Mouse (Mus musculus) layer of hippocampus, postnatal 36 days (tissue): ENCODE results near the gene Snx25. TPM values are rescaled to one million over a fixed set of nuclear protein-coding genes. Genes with fewer than 3 reads are reported as not detected.

Experiments
- DNase-seq, 2 experiments: peaks; one replicate each; pipeline ENCODE4 v3.0.0; 2022
- total RNA-seq, 2 experiments: library from RNA; stranded (reverse); gene quantifications; 2 replicates each; pipeline ENCODE4 v1.2.3; 2021

Gene Snx25
- 10 to 100 TPM; 44.4 to 45.6 TPM for total RNA-seq

DNA sequence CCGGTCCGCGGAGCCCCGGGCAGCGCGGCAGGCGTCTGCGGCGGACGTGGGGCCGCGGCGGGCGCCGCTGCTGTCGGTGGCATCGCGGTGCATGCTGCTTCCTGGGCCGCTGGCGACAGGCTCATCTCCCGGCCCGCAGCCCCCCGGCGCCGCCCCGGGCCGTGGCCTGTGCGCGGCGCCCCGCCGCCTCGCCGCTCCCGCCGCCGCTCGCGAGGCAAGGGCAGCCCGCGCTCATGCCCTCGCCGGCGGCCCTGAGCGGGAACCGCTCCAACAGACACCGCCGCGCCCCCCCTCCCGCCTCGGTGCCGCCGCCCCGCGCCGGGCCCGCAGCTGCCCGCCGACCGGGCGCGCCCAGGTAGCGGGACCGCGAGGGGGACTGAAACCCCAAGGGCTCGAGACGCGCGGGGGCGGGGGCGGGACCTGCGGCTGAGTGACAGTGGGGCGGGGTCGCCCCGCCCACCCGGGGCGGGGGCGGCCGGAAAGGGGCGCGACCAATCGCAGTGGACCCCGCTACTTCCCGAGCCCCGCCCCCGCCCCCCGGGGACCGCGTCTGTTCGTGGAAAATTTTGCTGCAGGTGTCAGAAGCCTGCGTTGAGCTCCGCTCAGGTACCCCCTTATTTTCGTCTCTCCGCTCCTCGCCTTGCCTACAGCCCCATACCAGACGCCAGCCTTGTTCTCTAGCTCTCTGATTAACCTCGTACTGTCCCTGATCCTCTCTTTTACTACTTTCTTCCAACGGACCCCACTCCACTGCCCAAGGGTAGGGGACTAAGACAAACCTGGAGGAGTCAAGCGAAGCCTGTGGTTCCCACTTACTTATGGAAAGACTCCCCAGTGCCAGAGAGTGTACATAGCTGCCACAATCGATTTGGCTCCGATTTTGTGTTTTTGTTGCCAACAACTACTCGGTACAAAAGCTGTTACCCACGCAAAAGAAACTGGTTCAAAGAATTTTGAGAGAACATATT is at the start of gene Snx25:
Gene Snx25, minus strand, starts transcription at position 96 of the 968 bp plus-strand sequence.
- DNase-seq = peak; percentile 81 to 85

DNA sequence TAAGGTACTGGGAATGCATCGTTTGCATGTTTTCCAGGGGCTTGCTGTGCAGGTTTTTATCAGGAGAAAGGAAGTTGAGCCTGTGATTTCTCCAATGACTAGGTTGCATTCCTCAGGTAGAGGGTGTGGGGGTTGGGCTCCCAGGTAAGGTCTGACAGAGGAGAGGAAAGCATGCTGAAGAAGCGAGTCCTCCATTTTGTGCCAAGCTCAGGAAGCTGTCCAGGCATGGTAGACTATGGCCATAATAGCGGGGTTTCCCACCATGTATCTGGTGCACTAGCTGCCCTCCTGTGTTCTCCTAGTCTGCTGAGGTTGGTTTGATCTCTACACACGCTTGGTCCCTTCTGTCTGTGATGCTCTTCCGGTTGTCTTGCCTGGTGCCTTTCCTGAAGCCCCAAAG is 45.7 kb upstream of the Snx25 start:
- DNase-seq = no peak

DNA sequence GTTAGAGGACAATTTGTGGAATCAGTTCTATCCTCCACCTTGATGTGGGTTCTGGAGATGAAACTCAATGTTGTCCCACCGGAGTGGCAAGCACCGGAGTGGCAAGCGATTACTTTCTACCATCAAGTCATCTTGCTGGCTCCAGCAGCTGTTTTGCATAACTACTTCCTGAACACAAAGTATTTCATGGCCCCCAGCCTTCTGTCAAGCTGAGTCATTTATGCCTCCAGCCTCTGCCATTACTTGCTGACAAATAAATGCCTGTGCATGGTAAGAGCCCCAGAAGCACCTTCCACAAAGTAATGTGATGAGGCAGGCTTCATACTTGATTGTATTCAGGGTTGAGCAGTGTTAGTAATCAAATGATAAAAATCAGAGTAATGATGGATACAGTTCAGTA is 44.9 kb upstream of the Snx25 start:
- DNase-seq = no peak

DNA sequence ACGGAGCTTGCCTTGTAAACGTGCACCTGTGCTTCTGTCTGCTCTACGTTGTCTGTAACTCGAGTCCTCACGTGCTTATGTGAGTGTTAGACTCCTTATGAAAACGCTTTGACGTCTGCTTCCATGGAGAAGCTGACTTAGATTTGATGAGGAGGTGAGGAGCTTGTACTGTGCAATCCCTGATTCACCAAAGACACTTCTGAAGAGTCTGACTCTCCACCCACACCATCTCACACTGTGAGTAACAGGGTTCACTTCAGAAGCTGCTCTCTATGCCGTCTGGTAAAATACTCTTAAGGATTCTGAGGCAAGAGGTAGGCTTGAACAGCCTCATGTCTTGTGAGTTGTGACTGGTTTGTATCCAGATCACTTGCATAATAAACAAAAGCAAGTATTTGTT is 41.1 kb upstream of the Snx25 start:
- DNase-seq = no peak

- peak; percentile 44 to 48 for DNase-seq
Observed at GRCm38 (mm10) chr8:46185361-46185760, 33.4 kb upstream of the Snx25 start.

- DNase-seq = no peak
Observed at GRCm38 (mm10) chr8:46180136-46180535, 28.2 kb upstream of the Snx25 start.

DNA sequence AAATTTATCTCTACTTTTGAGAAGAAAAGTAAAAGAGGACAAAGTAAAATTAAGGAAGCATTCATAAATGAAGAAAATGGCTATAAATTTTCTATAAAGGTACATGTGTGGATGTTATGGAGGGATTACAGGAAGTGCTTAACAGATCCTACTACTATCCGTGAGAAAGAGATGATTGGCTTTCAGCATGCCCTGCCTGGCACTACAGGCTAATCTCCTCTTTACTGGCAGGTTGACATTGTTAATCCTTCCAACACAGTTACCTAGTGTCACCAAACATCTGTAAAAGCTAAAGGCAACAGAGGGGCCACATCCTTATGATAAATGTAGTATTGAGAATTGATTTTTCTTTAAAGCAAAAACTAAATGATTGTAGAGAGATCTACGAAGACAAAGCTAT is 21.7 kb upstream of the Snx25 start:
- DNase-seq = no peak

DNA sequence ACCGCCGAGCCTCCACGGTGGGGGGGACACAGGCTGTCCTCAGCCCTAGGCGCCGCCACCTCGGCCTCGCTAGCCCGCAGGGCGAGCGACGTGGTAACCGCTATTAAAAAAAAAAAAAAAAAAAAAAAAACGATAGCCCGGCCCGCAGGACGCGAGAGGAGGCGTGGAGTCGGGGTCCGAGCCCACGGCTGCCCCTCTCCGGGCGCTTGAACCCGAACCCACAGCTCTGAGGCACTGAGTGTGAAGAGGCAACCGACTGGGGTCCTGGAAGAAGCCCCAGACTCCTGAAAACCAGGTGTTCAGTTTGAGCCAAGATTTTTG is 11.9 kb upstream of the Snx25 start:
- no peak for DNase-seq

DNA sequence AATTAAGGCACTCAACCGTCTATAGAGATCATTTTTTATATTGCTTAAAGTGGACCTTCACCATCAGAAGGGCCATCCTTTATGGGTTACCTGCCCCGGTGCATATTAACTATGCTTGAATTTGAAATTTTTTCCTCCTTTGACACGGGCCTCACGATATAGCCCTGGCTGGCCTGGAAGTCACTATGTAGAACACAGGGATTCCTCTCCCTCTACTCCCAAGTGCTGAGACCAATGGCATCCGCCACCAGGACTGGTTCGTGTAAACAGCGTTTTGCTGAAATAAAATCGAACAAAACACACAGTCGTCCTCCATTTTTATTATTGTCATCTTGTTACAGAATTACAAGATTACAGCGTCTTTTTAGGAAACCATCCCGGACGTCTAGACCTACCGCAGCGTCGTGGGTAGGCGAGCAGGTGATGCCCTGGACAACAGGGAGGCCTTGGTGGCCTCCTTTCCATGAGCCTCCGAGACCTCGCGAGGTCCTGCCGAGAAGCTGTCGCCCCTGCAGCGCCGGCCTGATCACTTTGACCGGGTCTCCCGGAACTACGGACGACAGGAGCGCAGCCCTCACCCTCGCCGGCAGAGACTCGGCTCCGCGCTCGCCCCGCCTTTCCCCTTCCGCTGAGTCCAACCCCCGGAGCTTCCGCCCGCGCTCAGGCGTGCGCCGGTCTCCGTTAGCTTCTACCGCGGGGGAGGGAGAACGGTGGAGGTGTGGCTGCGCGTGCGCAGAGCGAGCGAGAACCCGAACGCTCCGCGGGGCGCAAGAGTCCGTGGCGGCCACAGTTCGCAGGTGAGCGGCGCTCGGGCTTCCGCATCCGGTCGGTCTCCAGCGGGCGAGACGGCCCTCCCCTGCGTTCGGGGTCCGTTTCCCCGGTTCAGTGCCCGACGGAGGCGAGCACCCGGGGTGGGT is 11.3 kb upstream of the Snx25 start:
- DNase-seq = peak; percentile 97

GRCm38 (mm10) chr8:46153042-46153441 is 1.1 kb upstream of the Snx25 start:
- no peak for DNase-seq

DNA sequence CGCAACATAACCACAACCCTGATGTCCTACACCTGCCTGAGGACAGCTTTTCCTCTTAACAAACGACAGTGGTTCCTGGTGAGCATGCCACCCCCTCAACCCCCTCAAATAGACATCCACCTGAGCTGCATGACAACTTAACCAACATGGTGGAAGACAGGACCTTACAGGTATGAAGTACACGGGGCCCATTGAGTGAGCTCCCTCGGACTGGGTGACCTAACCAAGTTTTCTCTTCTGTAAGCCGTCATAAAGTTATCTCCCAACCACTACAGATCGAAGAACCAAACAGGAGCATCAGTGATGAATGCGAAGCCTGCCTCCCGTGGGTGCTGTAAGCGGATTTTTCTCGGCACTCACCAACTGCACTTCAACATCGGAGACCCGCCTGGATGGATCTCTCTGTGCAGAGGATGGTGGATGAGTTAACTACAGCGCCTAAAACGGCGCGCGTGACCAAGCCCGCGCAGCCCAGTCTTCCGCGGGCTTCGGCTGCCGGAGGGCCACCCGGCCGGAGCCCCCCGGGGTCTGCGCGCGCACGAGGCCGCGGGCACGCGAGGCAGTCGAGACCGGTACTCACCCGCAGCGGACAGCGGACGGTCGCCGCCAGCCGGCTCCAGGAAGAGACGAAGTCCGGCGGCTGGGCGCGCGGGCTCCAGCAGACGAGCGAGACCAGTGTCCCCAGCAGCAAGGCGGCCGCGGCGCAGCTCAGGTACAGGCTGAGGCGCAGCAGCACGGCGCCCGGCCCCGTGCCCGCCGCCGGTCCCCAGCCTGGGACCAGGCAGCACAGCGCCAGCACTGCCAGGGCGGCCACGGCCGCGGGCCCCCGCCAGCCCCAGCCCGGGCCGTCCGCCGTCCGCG is 527 bp downstream of the Snx25 start, which contains the start of gene Cfap97:
Gene Cfap97, plus strand, starts transcription at position 570 of the 861 bp plus-strand sequence.
- peak; percentile 49 to 51 for DNase-seq

DNA sequence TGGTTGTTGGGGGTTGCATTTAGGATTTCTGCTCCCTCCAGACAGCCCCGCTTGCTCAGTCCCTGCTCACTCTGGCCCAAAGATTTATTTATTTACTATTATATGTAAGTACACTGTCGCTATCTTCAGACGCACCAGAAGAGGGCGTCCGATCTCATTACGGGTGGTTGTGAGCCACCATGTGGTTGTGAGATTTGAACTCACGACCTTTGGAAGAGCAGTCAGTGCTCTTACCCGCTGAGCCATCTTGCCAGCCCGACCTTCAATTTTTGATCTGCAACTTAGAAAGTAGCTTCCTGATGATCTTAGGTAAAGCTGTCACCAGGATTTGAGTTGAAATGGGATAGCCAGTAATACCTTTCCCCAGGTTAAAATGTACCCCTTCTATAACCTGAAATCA is 2.2 kb downstream of the Snx25 start:
- no peak for DNase-seq

DNA sequence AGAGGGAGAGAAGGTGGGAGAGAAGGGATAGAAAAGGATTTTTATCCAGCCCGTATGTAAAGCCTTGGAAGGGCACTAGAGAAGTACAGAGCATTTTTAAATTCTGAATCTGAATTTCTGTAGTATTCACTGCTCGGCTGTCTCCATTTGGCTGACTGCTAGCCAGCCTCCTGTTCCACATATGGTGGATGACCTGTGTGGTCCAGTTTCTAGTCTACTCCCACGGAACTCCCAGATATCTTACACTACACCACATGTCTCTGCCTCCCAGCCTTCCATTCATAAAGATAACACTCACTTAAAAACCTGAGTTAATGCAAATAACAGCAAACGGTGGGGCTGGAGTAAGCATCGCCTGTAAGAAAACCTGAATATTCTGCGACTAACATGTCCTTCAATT is 2.7 kb downstream of the Snx25 start:
- no peak for DNase-seq

DNA sequence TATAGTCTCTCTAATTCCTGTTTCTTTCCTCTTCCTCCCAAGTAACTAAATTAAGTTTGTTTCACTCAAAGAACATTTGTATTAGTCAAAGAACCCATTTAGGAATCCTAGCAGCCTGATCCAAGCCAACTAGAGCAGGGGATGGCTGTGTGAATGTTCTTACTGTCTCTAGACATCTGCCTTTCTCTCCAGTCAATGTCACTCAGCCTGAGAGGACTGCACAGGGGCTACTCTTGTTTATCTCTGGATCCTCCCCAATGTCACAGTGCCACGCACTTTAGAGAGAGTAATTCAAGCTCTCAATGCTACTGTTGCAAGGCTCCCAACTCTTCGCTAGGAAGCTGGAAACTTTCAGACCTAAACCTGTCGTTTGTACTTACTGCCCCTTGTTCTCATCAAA is 5.8 kb downstream of the Snx25 start:
- no peak for DNase-seq

DNA sequence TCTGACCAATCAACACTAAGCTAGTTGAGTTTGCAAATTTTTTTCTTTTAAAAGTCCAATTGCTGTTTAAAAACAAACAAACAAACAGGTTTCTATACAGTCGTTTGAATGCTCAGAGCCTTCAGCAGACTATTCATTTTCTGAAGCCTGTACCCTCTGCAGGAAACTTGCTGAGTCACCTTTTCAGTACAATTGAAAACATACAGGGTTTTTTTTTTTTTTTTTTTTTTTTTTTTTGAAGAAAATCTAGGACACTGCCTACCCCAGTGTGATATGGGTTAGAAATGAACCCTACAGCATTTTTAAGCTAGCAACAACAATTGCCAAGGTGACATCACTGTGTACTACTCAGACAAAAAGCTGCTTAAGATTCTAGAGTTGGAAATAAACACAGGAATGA is 8.0 kb downstream of the Snx25 start:
- no peak for DNase-seq

- no peak for DNase-seq
Observed at GRCm38 (mm10) chr8:46143470-46143869, 8.5 kb downstream of the Snx25 start.

GRCm38 (mm10) chr8:46142498-46143081 is 9.4 kb downstream of the Snx25 start:
- DNase-seq = no peak

GRCm38 (mm10) chr8:46141688-46142087 is 10.3 kb downstream of the Snx25 start:
- no peak for DNase-seq

- no peak for DNase-seq
Observed at GRCm38 (mm10) chr8:46140376-46141120, 11.4 kb downstream of the Snx25 start.

GRCm38 (mm10) chr8:46137843-46138596 is 13.9 kb downstream of the Snx25 start:
- DNase-seq = no peak
